Mouse (Mus musculus) erythroblast, embryonic 14.5 days (primary cell): Measurements from ENCODE around the gene Cfap97d1.

Experiments
- GATA1 ChIP-seq: IDR thresholded peaks from 2 replicates; pipeline ENCODE4 v1.6.1; 2012; ENCODE audit warnings: low read length, inconsistent platforms, mixed read lengths
- TAL1 ChIP-seq: IDR thresholded peaks from 3 replicates; pipeline ENCODE4 v1.6.1; 2012; ENCODE audit warnings: low read length, inconsistent platforms, mixed read lengths

DNA sequence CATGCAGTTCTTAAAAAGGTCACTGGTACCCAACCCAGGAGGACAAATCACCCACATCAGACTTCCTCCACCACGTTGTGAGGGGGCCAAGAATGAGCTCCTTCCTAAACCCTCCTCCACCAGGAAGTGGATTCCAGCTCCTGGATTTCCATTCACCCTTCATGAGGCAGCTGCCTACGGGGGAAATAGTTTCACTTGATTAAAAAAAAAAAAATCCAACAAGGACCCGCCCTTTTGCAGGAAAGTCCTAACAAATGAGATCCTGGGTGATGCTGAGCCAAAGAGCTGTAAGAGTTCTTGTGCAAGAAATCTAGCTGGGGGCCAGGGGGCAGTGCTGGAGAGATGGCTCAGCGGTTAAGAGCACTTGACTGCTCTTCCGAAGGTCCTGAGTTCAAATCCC is 14.2 kb downstream of the Cfap97d1 start:
- TF ChIP-seq GATA1 (no peak), TAL1 (no peak)
